Mouse (Mus musculus) B cell, adult 2 months (primary cell): ENCODE measurements around the gene Calb2.

Experiments used
- DNase-seq, 2 experiments: peaks; one replicate each; pipeline ENCODE4 v3.0.0; 2022

The Calb2 gene

DNA sequence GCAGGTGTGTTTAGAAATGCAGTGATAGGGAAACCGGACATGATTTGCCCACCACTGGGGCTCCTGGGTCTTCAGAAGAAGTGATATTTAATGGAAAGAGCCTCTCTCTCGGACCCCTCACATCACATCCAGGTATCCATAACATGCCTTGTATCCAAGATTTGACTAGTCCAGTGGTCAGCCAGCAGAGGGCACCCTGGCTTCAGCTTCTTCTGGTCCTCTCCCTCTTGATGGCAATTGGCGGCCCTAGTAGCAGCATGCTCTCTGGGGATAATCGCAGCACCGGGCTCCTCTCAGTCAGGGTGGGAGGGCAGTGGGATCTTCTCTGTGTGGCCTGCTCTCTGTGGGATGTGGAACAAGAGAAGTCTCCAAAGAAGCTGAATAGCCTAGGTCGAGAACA lies 48.3 kb downstream of the Calb2 start:
- DNase-seq = no peak

DNA sequence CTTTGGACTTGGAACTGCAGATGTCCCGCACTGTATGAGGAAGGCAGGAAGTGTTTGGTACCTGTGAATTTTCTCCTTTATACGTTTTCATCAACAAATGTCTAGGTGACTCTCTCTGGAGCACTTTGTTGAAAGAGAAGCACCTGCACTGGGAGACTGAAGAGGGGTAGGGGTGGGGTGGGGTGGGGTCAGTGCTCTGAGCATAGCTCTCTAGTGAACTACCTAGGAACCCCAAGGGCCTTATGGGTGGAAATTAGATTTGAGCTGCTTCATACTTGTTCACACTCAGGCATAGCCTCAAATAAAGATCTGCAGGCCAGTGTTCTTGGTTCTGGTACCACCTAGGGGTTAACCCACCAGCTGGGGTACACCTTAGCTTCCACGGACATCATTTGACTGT lies 65.4 kb downstream of the Calb2 start, which contains the start of gene Gm17720:
Gm17720 (minus strand) TSS at position 101 of the 400 bp plus-strand sequence.
- no peak for DNase-seq

DNA sequence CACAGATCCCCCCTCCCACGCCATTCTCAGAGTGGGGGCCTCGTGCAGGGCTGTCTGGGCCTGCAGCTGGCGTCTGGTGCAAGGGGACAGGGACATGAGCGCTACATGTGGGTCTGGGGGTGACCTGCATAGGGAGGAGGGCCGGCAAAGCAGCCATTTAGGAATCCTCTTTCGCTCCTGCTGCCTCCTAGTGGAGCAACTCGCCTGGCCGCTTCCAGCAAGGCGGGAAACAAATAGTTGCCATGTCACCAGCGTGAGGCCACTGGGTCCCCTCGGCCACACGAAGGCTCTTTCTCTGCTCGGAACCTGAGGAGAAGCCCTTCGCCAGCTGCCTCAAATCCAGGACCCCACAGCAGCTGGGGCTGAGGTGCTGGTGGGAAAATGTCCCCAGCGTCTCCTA lies 66.3 kb downstream of the Calb2 start:
- no peak for DNase-seq

DNA sequence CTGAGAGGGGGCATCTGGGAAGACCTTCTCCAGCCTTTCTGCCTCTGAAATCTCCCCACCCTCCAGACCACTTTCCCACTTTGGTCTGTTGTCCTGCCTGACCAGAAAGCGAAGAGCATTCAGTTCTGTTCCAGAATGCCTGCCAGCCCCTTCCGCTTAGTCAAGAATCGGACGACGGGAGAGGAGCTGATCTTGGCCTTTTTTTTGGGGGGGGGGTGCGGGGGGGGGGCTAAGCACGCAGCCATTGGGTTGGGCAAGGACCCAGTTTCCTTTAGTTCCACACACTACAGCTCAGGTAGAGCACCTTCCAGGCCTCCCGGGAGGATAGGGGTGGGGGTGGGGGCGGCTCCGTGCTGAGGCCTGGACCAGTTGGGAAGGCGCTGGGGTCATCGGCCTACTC lies 67.1 kb downstream of the Calb2 start, which contains the start of gene Gm21964:
Gm21964 (plus strand) TSS at position 301 of the 400 bp plus-strand sequence.
- no peak for DNase-seq

DNA sequence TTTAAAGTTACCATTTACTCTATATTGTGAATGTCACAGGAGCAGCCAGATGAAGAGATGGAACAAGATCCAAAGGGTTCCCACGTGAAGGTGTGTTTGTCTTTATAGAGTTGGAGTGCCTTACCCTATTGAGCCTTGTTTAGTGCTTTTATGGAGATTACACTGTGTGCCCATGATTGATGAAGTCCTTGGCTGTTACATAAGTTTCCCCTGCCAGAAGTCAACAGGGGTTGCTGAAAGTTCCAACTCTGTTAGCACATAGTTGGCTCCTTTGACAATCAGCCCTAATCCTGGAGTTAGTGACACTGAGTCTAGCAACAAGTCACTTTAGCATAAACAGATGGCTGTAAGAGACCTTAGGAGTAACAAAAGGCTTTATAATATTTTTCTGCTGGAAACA lies 76.1 kb downstream of the Calb2 start:
- DNase-seq = no peak
